Mouse (Mus musculus) brain, embryonic 14.5 days (tissue): ENCODE data around the gene Zfp938.

ENCODE experiments used
- CTCF ChIP-seq: fragments of 200-500 bp; IDR thresholded peaks from 2 replicates; pipeline ENCODE4 v1.5.1; 2012; ENCODE audit warnings: inconsistent platforms, mild to moderate bottlenecking, moderate library complexity, borderline replicate concordance; ENCODE audit not compliant: insufficient read depth, insufficient read length; ENCODE audit errors: extremely low read depth
- POLR2A ChIP-seq: fragments of 200-500 bp; IDR thresholded peaks from 2 replicates; pipeline ENCODE4 v1.6.1; 2012; ENCODE audit warnings: mild to moderate bottlenecking, inconsistent platforms, borderline replicate concordance; ENCODE audit not compliant: poor library complexity, insufficient read depth, insufficient read length, severe bottlenecking; ENCODE audit errors: extremely low read depth

DNA sequence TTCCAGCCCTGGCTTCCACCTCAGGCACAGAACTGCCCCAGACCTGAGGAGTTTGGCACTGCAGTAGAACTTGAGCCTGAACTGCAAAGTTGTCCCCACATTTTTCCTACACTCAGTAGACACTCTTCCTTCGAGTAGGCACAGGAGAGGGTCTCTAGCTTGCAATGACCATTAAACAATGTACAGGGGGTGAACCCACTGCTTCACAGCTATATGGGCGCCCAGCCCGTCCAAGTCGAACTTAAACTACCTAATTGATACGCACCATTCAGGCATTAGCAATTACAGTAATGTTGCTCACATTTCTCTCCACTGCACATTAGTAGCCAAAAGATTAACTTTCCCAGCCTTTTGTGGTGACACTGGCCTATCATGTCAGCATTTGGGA lies 315 bp upstream of the Zfp938 start:
- no peak for TF ChIP-seq POLR2A
- no peak for TF ChIP-seq CTCF
